Mouse (Mus musculus): ENCODE results near the gene Hnrnpa2b1.
A peak's percentile ranks its signal among the peaks of the same experiment; 100 is the strongest.

Gene Hnrnpa2b1

GRCm38 (mm10) chr6:51483861-51484260, 14.2 kb upstream of the Hnrnpa2b1 start:
- Histone ChIP-seq H3K36me3 (ENCODE audit: control insufficient read depth, insufficient read depth, low read length, poor library complexity, severe bottlenecking) (peaks cover 10% of the 10 kb centered on the region), H3K27me3 (ENCODE audit: control insufficient read depth, insufficient read depth, low read length, poor library complexity, severe bottlenecking) (no peaks in the 10 kb centered on the region)
- DNase-seq (ENCODE audit: low read depth, low spot score) = no peak

GRCm38 (mm10) chr6:51481548-51481947, 11.9 kb upstream of the Hnrnpa2b1 start:
- peaks cover 12% of the 10 kb centered on the region for H3K36me3 ChIP-seq (ENCODE audit: control insufficient read depth, insufficient read depth, low read length, poor library complexity, severe bottlenecking)
- no peaks in the 10 kb centered on the region for H3K27me3 ChIP-seq (ENCODE audit: control insufficient read depth, insufficient read depth, low read length, poor library complexity, severe bottlenecking)
- DNase-seq (ENCODE audit: low read depth, low spot score) = no peak

- Histone ChIP-seq H3K36me3 (ENCODE audit: control insufficient read depth, insufficient read depth, low read length, poor library complexity, severe bottlenecking) (peaks cover 19% of the 10 kb centered on the region), H3K27me3 (ENCODE audit: control insufficient read depth, insufficient read depth, low read length, poor library complexity, severe bottlenecking) (no peaks in the 10 kb centered on the region)
- DNase-seq (ENCODE audit: low read depth, low spot score) = no peak
These were observed 9.5 kb upstream of the Hnrnpa2b1 start for GRCm38 (mm10) chr6:51479136-51479731.

GRCm38 (mm10) chr6:51472213-51472612, 2.5 kb upstream of the Hnrnpa2b1 start:
- H3K27me3 ChIP-seq (ENCODE audit: control insufficient read depth, insufficient read depth, low read length, poor library complexity, severe bottlenecking) = no peaks in the 10 kb centered on the region
- peaks cover 12% of the 10 kb centered on the region; the same call in 1 of the 2 replicates for H3K36me3 ChIP-seq (ENCODE audit: control insufficient read depth, insufficient read depth, low read length, poor library complexity, severe bottlenecking)
- no peak for DNase-seq (ENCODE audit: low read depth, low spot score)

- DNase-seq (ENCODE audit: low read depth, low spot score) = no peak
- peaks cover 16% of the 10 kb centered on the region; the same call in 1 of the 2 replicates for H3K36me3 ChIP-seq (ENCODE audit: control insufficient read depth, insufficient read depth, low read length, poor library complexity, severe bottlenecking)
- no peaks in the 10 kb centered on the region for H3K27me3 ChIP-seq (ENCODE audit: control insufficient read depth, insufficient read depth, low read length, poor library complexity, severe bottlenecking)
These were observed 2.1 kb upstream of the Hnrnpa2b1 start for GRCm38 (mm10) chr6:51471782-51472181.

GRCm38 (mm10) chr6:51471179-51471505, 1.4 kb upstream of the Hnrnpa2b1 start:
- DNase-seq (ENCODE audit: low read depth, low spot score) = no peak
- H3K27me3 ChIP-seq (ENCODE audit: control insufficient read depth, insufficient read depth, low read length, poor library complexity, severe bottlenecking) = no peaks in the 10 kb centered on the region
- peaks cover 19% of the 10 kb centered on the region; the same call in 1 of the 2 replicates for H3K36me3 ChIP-seq (ENCODE audit: control insufficient read depth, insufficient read depth, low read length, poor library complexity, severe bottlenecking)

- Histone ChIP-seq H3K36me3 (ENCODE audit: control insufficient read depth, insufficient read depth, low read length, poor library complexity, severe bottlenecking) (peaks cover 21% of the 10 kb centered on the region; the same call in 1 of the 2 replicates), H3K27me3 (ENCODE audit: control insufficient read depth, insufficient read depth, low read length, poor library complexity, severe bottlenecking) (no peaks in the 10 kb centered on the region)
- DNase-seq (ENCODE audit: low read depth, low spot score) = peak; percentile 70
These were observed 851 bp upstream of the Hnrnpa2b1 start, which contains the start of gene Cbx3 for GRCm38 (mm10) chr6:51470311-51471178. Gene Cbx3, plus strand, starts transcription at chr6:51470360.

- Histone ChIP-seq H3K27me3 (ENCODE audit: control insufficient read depth, insufficient read depth, low read length, poor library complexity, severe bottlenecking) (no peaks in the 10 kb centered on the region), H3K36me3 (ENCODE audit: control insufficient read depth, insufficient read depth, low read length, poor library complexity, severe bottlenecking) (peaks cover 18% of the 10 kb centered on the region; the same call in 1 of the 2 replicates)
- DNase-seq (ENCODE audit: low read depth, low spot score) = peak; percentile 88
These were observed 668 bp downstream of the Hnrnpa2b1 start for GRCm38 (mm10) chr6:51468891-51469561.

GRCm38 (mm10) chr6:51467649-51468048, 2.0 kb downstream of the Hnrnpa2b1 start:
- Histone ChIP-seq H3K36me3 (ENCODE audit: control insufficient read depth, insufficient read depth, low read length, poor library complexity, severe bottlenecking) (peaks cover 17% of the 10 kb centered on the region; the same call in 1 of the 2 replicates), H3K27me3 (ENCODE audit: control insufficient read depth, insufficient read depth, low read length, poor library complexity, severe bottlenecking) (no peaks in the 10 kb centered on the region)
- peak; percentile 32 for DNase-seq (ENCODE audit: low read depth, low spot score)

- peaks cover 18% of the 10 kb centered on the region for H3K36me3 ChIP-seq (ENCODE audit: control insufficient read depth, insufficient read depth, low read length, poor library complexity, severe bottlenecking)
- no peaks in the 10 kb centered on the region for H3K27me3 ChIP-seq (ENCODE audit: control insufficient read depth, insufficient read depth, low read length, poor library complexity, severe bottlenecking)
- peak; percentile 39 for DNase-seq (ENCODE audit: low read depth, low spot score)
These were observed 9.3 kb downstream of the Hnrnpa2b1 start for GRCm38 (mm10) chr6:51460363-51460762.

GRCm38 (mm10) chr6:51460021-51460360, 9.7 kb downstream of the Hnrnpa2b1 start:
- peak; percentile 43 for DNase-seq (ENCODE audit: low read depth, low spot score)
- Histone ChIP-seq H3K36me3 (ENCODE audit: control insufficient read depth, insufficient read depth, low read length, poor library complexity, severe bottlenecking) (peaks cover 18% of the 10 kb centered on the region), H3K27me3 (ENCODE audit: control insufficient read depth, insufficient read depth, low read length, poor library complexity, severe bottlenecking) (no peaks in the 10 kb centered on the region)

- no peaks in the 10 kb centered on the region for H3K27me3 ChIP-seq (ENCODE audit: control insufficient read depth, insufficient read depth, low read length, poor library complexity, severe bottlenecking)
- H3K36me3 ChIP-seq (ENCODE audit: control insufficient read depth, insufficient read depth, low read length, poor library complexity, severe bottlenecking) = peaks cover 18% of the 10 kb centered on the region
- DNase-seq (ENCODE audit: low read depth, low spot score) = peak; percentile 40
These were observed 10.2 kb downstream of the Hnrnpa2b1 start for GRCm38 (mm10) chr6:51459313-51460020.

GRCm38 (mm10) chr6:51458925-51459312, 10.8 kb downstream of the Hnrnpa2b1 start:
- peak; percentile 38 for DNase-seq (ENCODE audit: low read depth, low spot score)
- Histone ChIP-seq H3K36me3 (ENCODE audit: control insufficient read depth, insufficient read depth, low read length, poor library complexity, severe bottlenecking) (peaks cover 16% of the 10 kb centered on the region), H3K27me3 (ENCODE audit: control insufficient read depth, insufficient read depth, low read length, poor library complexity, severe bottlenecking) (no peaks in the 10 kb centered on the region)

GRCm38 (mm10) chr6:51457770-51458387, 11.8 kb downstream of the Hnrnpa2b1 start:
- Histone ChIP-seq H3K36me3 (ENCODE audit: control insufficient read depth, insufficient read depth, low read length, poor library complexity, severe bottlenecking) (peaks cover 12% of the 10 kb centered on the region), H3K27me3 (ENCODE audit: control insufficient read depth, insufficient read depth, low read length, poor library complexity, severe bottlenecking) (no peaks in the 10 kb centered on the region)
- DNase-seq (ENCODE audit: low read depth, low spot score) = peak; percentile 26

Data from splenic B cell, adult 2 months (primary cell).